Mouse (Mus musculus): ENCODE data around the gene Peg3. TPM values are rescaled to one million over a fixed set of nuclear protein-coding genes. Genes with fewer than 3 reads are reported as not detected.

Peg3 gene
- polyA plus RNA-seq, 1 experiment from 2014 or later, result 26.0 TPM

DNA sequence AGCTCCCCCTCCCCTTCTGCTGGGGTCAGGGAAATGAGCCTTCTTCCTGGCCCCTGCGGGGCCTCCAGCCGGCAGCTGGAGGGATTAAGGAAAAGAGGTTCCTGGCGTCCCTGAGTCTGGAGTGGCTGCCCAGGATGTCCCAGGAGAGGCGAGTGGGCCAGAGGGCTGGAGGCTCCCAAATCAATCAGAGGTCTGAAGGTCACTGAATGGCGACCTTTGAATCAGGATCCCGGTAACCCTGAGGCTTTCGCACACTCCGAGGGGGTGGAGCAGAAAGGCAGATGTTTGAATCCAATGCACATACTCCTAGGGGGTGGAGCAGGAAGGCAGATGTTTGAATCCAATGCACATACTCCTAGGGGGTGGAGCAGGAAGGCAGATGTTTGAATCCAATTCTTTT lies 40.1 kb upstream of the Peg3 start:
- Histone ChIP-seq H3K9me3 (ENCODE audit: control insufficient read depth, low read length) (no peaks in the 10 kb centered on the region), H3K36me3 (ENCODE audit: control insufficient read depth, insufficient read depth, low read length) (no peaks in the 10 kb centered on the region), H3K4me1 (replicated peaks; ENCODE audit: control insufficient read depth, insufficient read depth) (peaks cover 4% of the 10 kb centered on the region), H3K4me2 (replicated peaks; ENCODE audit: low read depth) (no peak overlapping the region), H3K27me3 (ENCODE audit: control insufficient read depth, insufficient read depth, low read length) (no peaks in the 10 kb centered on the region), H3K4me3 (ENCODE audit: low read depth, low read length) (no peak overlapping the region), H3K9ac (ENCODE audit: low read length) (peak overlapping the region; percentile 38; the same call in 1 of the 2 replicates), H3K27ac (replicated peaks) (peak overlapping the region; percentile 24)
- DNase-seq (ENCODE audit: low spot score), result no peak
- 7% methylated on average over 8 of the region's 8 CpGs for WGBS
- no peak for TF ChIP-seq EP300 (optimal IDR thresholded peaks at IDR 0.05)
- peak; percentile 66 for ATAC-seq (ENCODE audit: low FRiP score, low TSS enrichment)

DNA sequence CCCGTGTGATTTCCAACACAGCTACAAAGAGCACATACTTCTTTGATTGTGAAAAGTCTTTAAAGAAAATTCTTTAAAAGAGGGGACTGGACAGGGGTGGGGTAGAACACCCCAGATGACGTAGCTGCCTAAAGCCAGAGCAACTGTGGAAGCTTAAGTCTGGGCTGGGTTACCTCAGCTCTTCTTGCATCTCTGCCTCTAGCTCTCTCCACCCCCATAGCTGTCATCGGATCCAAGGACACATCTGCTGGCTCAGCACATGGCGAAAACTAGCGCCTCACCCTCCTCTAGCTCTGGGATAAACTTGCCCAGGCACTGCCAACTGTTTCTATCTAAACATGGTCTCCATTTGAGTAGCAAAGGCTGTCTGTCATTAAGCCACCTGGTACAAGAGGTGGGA lies 35.0 kb upstream of the Peg3 start:
- no peaks in the 10 kb centered on the region for H3K9me3 ChIP-seq (ENCODE audit: control insufficient read depth, low read length)
- H3K36me3 ChIP-seq (ENCODE audit: control insufficient read depth, insufficient read depth, low read length), result no peaks in the 10 kb centered on the region
- ATAC-seq (ENCODE audit: low FRiP score, low TSS enrichment), result peak; percentile 63; the same call in 1 of the 2 replicates
- DNase-seq (ENCODE audit: low spot score), result no peak
- 35% methylated on average over 5 of the region's 5 CpGs for WGBS
- H3K4me3 ChIP-seq (ENCODE audit: low read depth, low read length), result no peak overlapping the region
- H3K9ac ChIP-seq (ENCODE audit: low read length), result no peak overlapping the region
- H3K27me3 ChIP-seq (ENCODE audit: control insufficient read depth, insufficient read depth, low read length), result no peaks in the 10 kb centered on the region
- H3K4me1 ChIP-seq (replicated peaks; ENCODE audit: control insufficient read depth, insufficient read depth), result no peaks in the 10 kb centered on the region
- no peak for TF ChIP-seq EP300 (optimal IDR thresholded peaks at IDR 0.05)
- TF ChIP-seq CTCF (IDR thresholded peaks at IDR 0.05; ENCODE audit: low read depth), result no peak
- H3K27ac ChIP-seq (replicated peaks), result no peak overlapping the region
- H3K4me2 ChIP-seq (replicated peaks; ENCODE audit: low read depth), result no peak overlapping the region

DNA sequence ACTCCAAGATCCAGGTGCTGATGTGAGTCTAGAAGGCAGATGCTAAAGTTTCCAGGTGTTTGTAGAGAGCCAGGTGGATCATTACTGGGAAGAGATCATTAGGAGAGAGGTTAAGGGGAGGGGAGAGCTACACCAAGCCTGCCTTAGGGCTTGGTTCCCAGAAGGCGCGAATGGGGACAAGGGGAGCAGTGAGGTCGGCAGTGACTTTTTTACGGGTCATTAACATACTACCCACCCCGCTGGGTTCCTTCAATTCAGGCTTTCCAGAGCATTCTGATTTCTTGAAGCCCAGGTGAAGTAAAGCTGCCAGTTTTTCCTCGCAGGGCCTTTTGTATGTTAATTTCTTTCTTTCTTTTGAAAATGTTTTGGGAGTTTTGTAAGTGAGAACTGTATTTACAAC lies 29.9 kb upstream of the Peg3 start:
- Histone ChIP-seq H3K27me3 (ENCODE audit: control insufficient read depth, insufficient read depth, low read length) (no peaks in the 10 kb centered on the region), H3K4me3 (ENCODE audit: low read depth, low read length) (no peak overlapping the region), H3K4me1 (replicated peaks; ENCODE audit: control insufficient read depth, insufficient read depth) (no peaks in the 10 kb centered on the region), H3K4me2 (replicated peaks; ENCODE audit: low read depth) (no peak overlapping the region), H3K36me3 (ENCODE audit: control insufficient read depth, insufficient read depth, low read length) (no peaks in the 10 kb centered on the region), H3K9me3 (ENCODE audit: control insufficient read depth, low read length) (no peaks in the 10 kb centered on the region), H3K27ac (replicated peaks) (no peak overlapping the region), H3K9ac (ENCODE audit: low read length) (no peak overlapping the region)
- TF ChIP-seq CTCF (IDR thresholded peaks at IDR 0.05; ENCODE audit: low read depth) (no peak), EP300 (optimal IDR thresholded peaks at IDR 0.05) (no peak)
- DNase-seq (ENCODE audit: low spot score) (no peak), ATAC-seq (ENCODE audit: low FRiP score, low TSS enrichment) (no peak)
- 72% methylated on average over 6 of the region's 6 CpGs for WGBS

DNA sequence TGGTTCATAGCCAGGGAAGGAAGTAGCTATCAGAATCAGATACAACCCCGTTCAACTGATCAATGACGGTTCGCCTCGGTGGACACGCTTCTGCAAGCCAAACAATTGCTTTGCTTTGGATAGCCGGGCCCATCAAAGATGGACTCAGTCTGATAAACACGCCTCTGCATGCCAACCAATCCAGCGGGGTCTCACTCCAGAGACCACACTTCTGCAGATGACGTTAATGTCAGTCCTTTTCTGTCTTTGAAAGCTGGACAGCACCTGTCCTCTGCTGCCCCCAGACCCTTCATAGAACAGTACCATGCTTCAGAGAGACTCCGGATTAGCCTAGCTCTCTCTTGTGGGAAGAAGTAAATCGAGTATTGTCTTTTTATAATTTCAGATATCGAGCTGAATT lies 29.5 kb upstream of the Peg3 start:
- WGBS, result 73% methylated on average over 12 of the region's 12 CpGs
- Histone ChIP-seq H3K4me2 (replicated peaks; ENCODE audit: low read depth) (no peak overlapping the region), H3K4me3 (ENCODE audit: low read depth, low read length) (no peak overlapping the region), H3K4me1 (replicated peaks; ENCODE audit: control insufficient read depth, insufficient read depth) (no peaks in the 10 kb centered on the region), H3K9ac (ENCODE audit: low read length) (no peak overlapping the region), H3K27me3 (ENCODE audit: control insufficient read depth, insufficient read depth, low read length) (no peaks in the 10 kb centered on the region), H3K36me3 (ENCODE audit: control insufficient read depth, insufficient read depth, low read length) (no peaks in the 10 kb centered on the region), H3K27ac (replicated peaks) (no peak overlapping the region), H3K9me3 (ENCODE audit: control insufficient read depth, low read length) (no peaks in the 10 kb centered on the region)
- no peak for DNase-seq (ENCODE audit: low spot score)
- no peak for ATAC-seq (ENCODE audit: low FRiP score, low TSS enrichment)
- TF ChIP-seq CTCF (IDR thresholded peaks at IDR 0.05; ENCODE audit: low read depth) (no peak), EP300 (optimal IDR thresholded peaks at IDR 0.05) (no peak)

DNA sequence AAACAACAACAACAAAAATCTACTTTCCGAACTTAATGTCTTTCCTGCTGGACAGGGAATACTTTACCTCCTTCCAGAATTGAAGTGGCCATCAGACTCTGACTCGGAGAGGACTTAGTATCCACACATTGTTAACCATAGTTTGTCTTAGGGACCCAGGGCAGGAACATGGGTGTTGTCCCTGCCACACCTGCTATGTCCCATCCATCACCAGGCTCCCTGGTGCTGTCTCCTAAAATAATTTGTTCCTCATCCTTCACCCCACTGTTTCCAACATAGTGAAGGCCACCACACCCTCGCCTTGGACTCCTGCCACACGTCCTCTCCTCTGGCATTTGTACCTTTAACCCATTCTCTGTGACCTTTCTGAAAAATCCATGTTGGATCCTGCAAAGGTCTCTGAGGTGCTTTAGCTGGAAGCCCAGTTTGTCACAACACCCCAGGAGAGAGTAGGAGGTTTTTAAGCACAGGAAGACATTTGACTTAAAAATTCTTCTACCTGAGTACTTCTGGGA lies 26.6 kb upstream of the Peg3 start:
- TF ChIP-seq CTCF (IDR thresholded peaks at IDR 0.05; ENCODE audit: low read depth), result no peak
- TF ChIP-seq EP300 (optimal IDR thresholded peaks at IDR 0.05), result no peak
- WGBS, result 67% methylated on average over 4 of the region's 4 CpGs

DNA sequence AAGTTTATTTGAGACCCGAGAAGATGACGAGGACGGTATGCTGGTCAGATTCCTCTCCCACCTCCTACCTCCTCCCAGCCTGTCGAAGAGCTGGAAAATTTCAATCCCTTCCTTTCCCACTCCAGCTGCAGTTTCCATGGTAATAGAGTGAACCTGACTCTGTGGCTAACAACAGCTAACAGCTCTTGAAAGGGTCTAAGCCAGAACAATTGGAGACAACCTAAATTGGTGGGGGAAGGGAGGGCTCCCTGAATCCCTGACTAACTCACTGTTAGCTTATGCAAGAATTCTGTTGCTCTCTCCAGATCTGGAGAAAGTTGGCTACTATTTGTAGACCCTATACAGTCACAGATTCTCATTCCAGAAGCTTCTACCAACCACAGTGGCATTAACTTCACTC lies 23.2 kb upstream of the Peg3 start:
- TF ChIP-seq CTCF (IDR thresholded peaks at IDR 0.05; ENCODE audit: low read depth) (no peak), EP300 (optimal IDR thresholded peaks at IDR 0.05) (no peak)
- Histone ChIP-seq H3K27me3 (ENCODE audit: control insufficient read depth, insufficient read depth, low read length) (no peaks in the 10 kb centered on the region), H3K9me3 (ENCODE audit: control insufficient read depth, low read length) (no peaks in the 10 kb centered on the region), H3K36me3 (ENCODE audit: control insufficient read depth, insufficient read depth, low read length) (no peaks in the 10 kb centered on the region), H3K4me2 (replicated peaks; ENCODE audit: low read depth) (no peak overlapping the region), H3K4me1 (replicated peaks; ENCODE audit: control insufficient read depth, insufficient read depth) (no peaks in the 10 kb centered on the region), H3K27ac (replicated peaks) (no peak overlapping the region), H3K9ac (ENCODE audit: low read length) (no peak overlapping the region), H3K4me3 (ENCODE audit: low read depth, low read length) (no peak overlapping the region)
- WGBS, result 31% methylated on average over 4 of the region's 4 CpGs
- ATAC-seq (ENCODE audit: low FRiP score, low TSS enrichment) (no peak), DNase-seq (ENCODE audit: low spot score) (no peak)

More for the DNA sequence above, 26.6 kb upstream of the Peg3 start:
- DNase-seq (ENCODE audit: low spot score), result no peak
- Histone ChIP-seq H3K4me2 (replicated peaks; ENCODE audit: low read depth) (no peak overlapping the region), H3K36me3 (ENCODE audit: control insufficient read depth, insufficient read depth, low read length) (no peaks in the 10 kb centered on the region), H3K27ac (replicated peaks) (no peak overlapping the region), H3K9ac (ENCODE audit: low read length) (no peak overlapping the region), H3K9me3 (ENCODE audit: control insufficient read depth, low read length) (no peaks in the 10 kb centered on the region), H3K4me1 (replicated peaks; ENCODE audit: control insufficient read depth, insufficient read depth) (no peaks in the 10 kb centered on the region), H3K4me3 (ENCODE audit: low read depth, low read length) (no peak overlapping the region), H3K27me3 (ENCODE audit: control insufficient read depth, insufficient read depth, low read length) (no peaks in the 10 kb centered on the region)
- no peak for ATAC-seq (ENCODE audit: low FRiP score, low TSS enrichment)
